Mouse (Mus musculus) embryonic facial prominence, embryonic 10.5 days (tissue): ENCODE results near the gene Cep131. TPM values are rescaled to one million over a fixed set of nuclear protein-coding genes. Genes with fewer than 3 reads are reported as not detected.

Experiments
- DNase-seq: peaks from one replicate; pipeline ENCODE4 v3.0.0-alpha.2; 2017; ENCODE audit warnings: low spot score
- H3K27ac ChIP-seq: fragments of 300-500 bp; sonication (generic); replicated peaks from 2 replicates; pipeline ENCODE4 v1.5.1; 2016; ENCODE audit warnings: mild to moderate bottlenecking
- H3K27me3 ChIP-seq: fragments of 300-500 bp; sonication (generic); replicated peaks from 2 replicates; pipeline ENCODE4 v1.6.1; 2016; ENCODE audit warnings: low read depth, mild to moderate bottlenecking; ENCODE audit not compliant: poor library complexity, severe bottlenecking
- H3K36me3 ChIP-seq: fragments of 300-500 bp; sonication (generic); replicated peaks from 2 replicates; pipeline ENCODE4 v1.6.1; 2016; ENCODE audit warnings: mild to moderate bottlenecking, moderate library complexity
- H3K4me1 ChIP-seq: fragments of 300-500 bp; sonication (generic); 2 replicates; pipeline ENCODE4 v1.6.1; 2016
- H3K4me3 ChIP-seq: fragments of 300-500 bp; sonication (generic); 2 replicates; pipeline ENCODE4 v1.5.1; 2016; ENCODE audit warnings: mild to moderate bottlenecking, moderate library complexity
- H3K9me3 ChIP-seq: fragments of 300-500 bp; sonication (generic); 2 replicates; pipeline ENCODE4 v1.6.1; 2016; ENCODE audit warnings: mild to moderate bottlenecking
- WGBS: fragments of 180-500 bp; shearing (Covaris S2); methylation state at CpG from one replicate; pipeline ENCODE4 v1.1.7; 2016; 5-methylcytosine and 5-hydroxymethylcytosine counted together
- polyA plus RNA-seq: library from polyadenylated mRNA; unstranded; fragments of >200 nt; fragmentation: Nextera tagmentation; extraction: Ambion mirVana; gene quantifications from 2 replicates; pipeline ENCODE4 v1.2.1, GENCODE M21; 2016

Cep131 gene
- polyA plus RNA-seq, 1 experiment from 2014 or later = 46.9 TPM

- H3K36me3 ChIP-seq = peaks cover 47% of the 10 kb centered on the region
- WGBS = under 1% methylated on average over 25 of the region's 25 CpGs
- no peak for DNase-seq
Observed at GRCm38 (mm10) chr11:120085891-120086627, 568 bp downstream of the Cep131 start.

GRCm38 (mm10) chr11:120080282-120080681, 6.3 kb downstream of the Cep131 start:
- no peak overlapping the region for H3K4me3 ChIP-seq
- no peaks in the 10 kb centered on the region for H3K27me3 ChIP-seq
- 92% methylated on average over 6 of the region's 6 CpGs for WGBS
- H3K27ac ChIP-seq = no peak overlapping the region
- H3K4me1 ChIP-seq = peaks cover 11% of the 10 kb centered on the region
- H3K36me3 ChIP-seq = peaks cover 96% of the 10 kb centered on the region
- DNase-seq = no peak
- no peaks in the 10 kb centered on the region for H3K9me3 ChIP-seq

More at GRCm38 (mm10) chr11:120085891-120086627, 568 bp downstream of the Cep131 start:
- Histone ChIP-seq H3K4me1 (peaks cover 25% of the 10 kb centered on the region), H3K9me3 (no peaks in the 10 kb centered on the region), H3K27ac (peak overlapping the region; percentile 94), H3K4me3 (peak overlapping the region; percentile 81), H3K27me3 (no peaks in the 10 kb centered on the region)

GRCm38 (mm10) chr11:120076191-120076590, 10.4 kb downstream of the Cep131 start:
- Histone ChIP-seq H3K4me3 (no peak overlapping the region), H3K36me3 (peaks cover 100% of the 10 kb centered on the region), H3K27ac (no peak overlapping the region), H3K9me3 (no peaks in the 10 kb centered on the region), H3K27me3 (no peaks in the 10 kb centered on the region; the same call in 1 of the 2 replicates), H3K4me1 (peaks cover 28% of the 10 kb centered on the region)
- no peak for DNase-seq
- 82% methylated on average over 3 of the region's 3 CpGs for WGBS

- Histone ChIP-seq H3K4me3 (no peak overlapping the region), H3K9me3 (no peaks in the 10 kb centered on the region), H3K4me1 (peaks cover 56% of the 10 kb centered on the region), H3K27ac (no peak overlapping the region), H3K36me3 (peaks cover 100% of the 10 kb centered on the region), H3K27me3 (no peaks in the 10 kb centered on the region; the same call in 1 of the 2 replicates)
- DNase-seq = no peak
- 90% methylated on average over 9 of the region's 9 CpGs for WGBS
Observed at GRCm38 (mm10) chr11:120072986-120073647, 13.5 kb downstream of the Cep131 start.

- Histone ChIP-seq H3K4me3 (no peak overlapping the region), H3K36me3 (peaks cover 100% of the 10 kb centered on the region), H3K9me3 (no peaks in the 10 kb centered on the region), H3K27ac (peak overlapping the region; percentile 72), H3K27me3 (no peaks in the 10 kb centered on the region; the same call in 1 of the 2 replicates), H3K4me1 (peaks cover 69% of the 10 kb centered on the region)
- WGBS = 73% methylated on average over 7 of the region's 7 CpGs
- DNase-seq = no peak
Observed at GRCm38 (mm10) chr11:120071731-120072320, 14.8 kb downstream of the Cep131 start.

GRCm38 (mm10) chr11:120071065-120071464, 15.6 kb downstream of the Cep131 start:
- Histone ChIP-seq H3K4me1 (peaks cover 77% of the 10 kb centered on the region), H3K27me3 (no peaks in the 10 kb centered on the region; the same call in 1 of the 2 replicates), H3K36me3 (peaks cover 100% of the 10 kb centered on the region), H3K27ac (peak overlapping the region; percentile 72; the same call in 1 of the 2 replicates), H3K4me3 (no peak overlapping the region), H3K9me3 (no peaks in the 10 kb centered on the region)
- 30% methylated on average over 12 of the region's 12 CpGs for WGBS
- DNase-seq = no peak

GRCm38 (mm10) chr11:120070286-120070930, 16.2 kb downstream of the Cep131 start:
- H3K36me3 ChIP-seq = peaks cover 100% of the 10 kb centered on the region
- no peak overlapping the region for H3K27ac ChIP-seq

GRCm38 (mm10) chr11:120069261-120069660, 17.4 kb downstream of the Cep131 start:
- Histone ChIP-seq H3K27me3 (no peaks in the 10 kb centered on the region; the same call in 1 of the 2 replicates), H3K27ac (peak overlapping the region; percentile 41; the same call in 1 of the 2 replicates), H3K36me3 (peaks cover 100% of the 10 kb centered on the region), H3K9me3 (no peaks in the 10 kb centered on the region), H3K4me3 (no peak overlapping the region), H3K4me1 (peaks cover 75% of the 10 kb centered on the region)
- DNase-seq = no peak
- 53% methylated on average over 11 of the region's 11 CpGs for WGBS

More at GRCm38 (mm10) chr11:120070286-120070930, 16.2 kb downstream of the Cep131 start:
- no peak overlapping the region for H3K4me3 ChIP-seq
- 88% methylated on average over 27 of the region's 27 CpGs for WGBS
- peaks cover 80% of the 10 kb centered on the region for H3K4me1 ChIP-seq
- DNase-seq = no peak
- H3K27me3 ChIP-seq = no peaks in the 10 kb centered on the region; the same call in 1 of the 2 replicates
- H3K9me3 ChIP-seq = no peaks in the 10 kb centered on the region

GRCm38 (mm10) chr11:120067834-120068233, 18.8 kb downstream of the Cep131 start:
- peak; percentile 50 for DNase-seq
- H3K27ac ChIP-seq = no peak overlapping the region; the same call in 1 of the 2 replicates
- no peaks in the 10 kb centered on the region; the same call in 1 of the 2 replicates for H3K27me3 ChIP-seq
- no peaks in the 10 kb centered on the region for H3K9me3 ChIP-seq
- 51% methylated on average over 17 of the region's 17 CpGs for WGBS
- no peak overlapping the region for H3K4me3 ChIP-seq
- peaks cover 100% of the 10 kb centered on the region for H3K36me3 ChIP-seq
- H3K4me1 ChIP-seq = peaks cover 74% of the 10 kb centered on the region

- Histone ChIP-seq H3K4me1 (peaks cover 59% of the 10 kb centered on the region), H3K27ac (peak overlapping the region; percentile 15; the same call in 1 of the 2 replicates), H3K9me3 (no peaks in the 10 kb centered on the region), H3K27me3 (no peaks in the 10 kb centered on the region), H3K4me3 (0 out of 2 replicates have a peak overlapping the region, but pooled peaks have one; percentile 4), H3K36me3 (peaks cover 78% of the 10 kb centered on the region)
- DNase-seq = peak; percentile 63
- WGBS = 33% methylated on average over 10 of the region's 10 CpGs
Observed at GRCm38 (mm10) chr11:120065291-120065690, 21.3 kb downstream of the Cep131 start.

GRCm38 (mm10) chr11:120064668-120065040, 22.0 kb downstream of the Cep131 start:
- Histone ChIP-seq H3K4me3 (no peak overlapping the region), H3K27ac (no peak overlapping the region), H3K36me3 (peaks cover 71% of the 10 kb centered on the region), H3K4me1 (peaks cover 56% of the 10 kb centered on the region), H3K27me3 (no peaks in the 10 kb centered on the region), H3K9me3 (no peaks in the 10 kb centered on the region)
- DNase-seq = no peak
- WGBS = 92% methylated on average over 11 of the region's 11 CpGs
